Mouse (Mus musculus): ENCODE measurements at regions not wholly inside any gene's neighbourhood (a gene's known extent, or its start where the extent isn't known, plus 50 kb on each side); places are given as distances from the start of the nearest gene placed in this dataset.

DNA sequence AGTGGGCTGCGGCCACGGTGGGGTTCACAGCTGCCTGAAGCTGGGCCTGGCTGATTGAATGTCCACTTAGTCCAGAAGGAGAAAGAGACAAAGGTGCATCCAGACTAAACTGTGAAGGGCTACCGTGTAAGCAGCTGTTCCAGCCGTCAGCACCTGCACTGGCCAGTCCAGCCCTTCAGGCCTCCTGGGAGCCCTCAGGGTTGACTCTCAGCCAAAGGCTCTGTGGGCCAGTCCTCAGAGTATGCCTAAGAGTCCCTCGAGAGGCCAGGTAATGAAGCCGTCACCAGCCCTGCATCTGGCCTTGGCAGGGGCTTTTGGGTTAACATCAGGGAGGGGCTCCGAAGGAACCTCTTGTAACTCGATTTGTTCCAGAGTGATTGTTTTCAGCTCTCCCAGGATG lies 187.4 kb downstream of the Gpd2 start:
- Histone ChIP-seq H3K27ac (ENCODE audit: low read depth, low read length) (no peak overlapping the region), H3K9me3 (replicated peaks; ENCODE audit: control insufficient read depth, low read length) (peaks cover 5% of the 10 kb centered on the region; the same call in 1 of the 2 replicates), H3K27me3 (ENCODE audit: control insufficient read depth, insufficient read depth, low read length) (no peaks in the 10 kb centered on the region), H3K9ac (ENCODE audit: low read depth, low read length) (no peak overlapping the region), H3K4me2 (no peak overlapping the region), H3K36me3 (ENCODE audit: control insufficient read depth, insufficient read depth, low read length) (no peaks in the 10 kb centered on the region), H3K4me3 (ENCODE audit: low read depth, low read length) (no peak overlapping the region), H3K4me1 (ENCODE audit: control insufficient read depth, insufficient read depth, low read length) (no peaks in the 10 kb centered on the region)
- 79% methylated on average over 8 of the region's 8 CpGs for WGBS (ENCODE audit: insufficient replicate concordance)
- no peak for ATAC-seq (replicated peaks; ENCODE audit: insufficient number of reproducible peaks, low FRiP score, low TSS enrichment)

DNA sequence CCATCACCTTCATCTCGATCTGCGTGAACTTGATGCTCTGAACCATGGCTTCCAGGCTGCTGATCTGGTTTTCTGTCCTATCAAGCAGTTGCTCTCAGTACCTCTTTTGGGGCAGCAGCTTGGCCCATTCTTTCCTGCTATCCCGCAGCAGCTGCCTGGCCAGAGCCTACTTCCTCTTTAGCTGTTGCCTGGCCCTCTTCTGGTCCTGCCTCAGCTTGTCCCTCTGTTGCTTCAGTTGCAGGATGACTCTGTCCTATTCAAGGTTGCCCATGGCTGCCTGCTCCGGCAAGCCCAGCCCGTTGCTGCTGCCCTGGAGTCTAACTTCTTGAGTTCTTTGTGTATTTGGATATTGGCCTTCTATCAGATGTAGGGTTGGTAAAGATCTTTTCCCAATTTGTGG lies 188.0 kb downstream of the Gpd2 start:
- no peak overlapping the region for H3K27ac ChIP-seq (ENCODE audit: low read depth, low read length)
- 83% methylated on average over 5 of the region's 5 CpGs for WGBS (ENCODE audit: insufficient replicate concordance)
- H3K9ac ChIP-seq (ENCODE audit: low read depth, low read length) = no peak overlapping the region
- H3K4me2 ChIP-seq = no peak overlapping the region
- ATAC-seq (replicated peaks; ENCODE audit: insufficient number of reproducible peaks, low FRiP score, low TSS enrichment) = no peak
- no peaks in the 10 kb centered on the region for H3K36me3 ChIP-seq (ENCODE audit: control insufficient read depth, insufficient read depth, low read length)
- H3K4me3 ChIP-seq (ENCODE audit: low read depth, low read length) = no peak overlapping the region
- no peaks in the 10 kb centered on the region for H3K4me1 ChIP-seq (ENCODE audit: control insufficient read depth, insufficient read depth, low read length)
- H3K27me3 ChIP-seq (ENCODE audit: control insufficient read depth, insufficient read depth, low read length) = no peaks in the 10 kb centered on the region
- H3K9me3 ChIP-seq (replicated peaks; ENCODE audit: control insufficient read depth, low read length) = peaks cover under 1% of the 10 kb centered on the region; the same call in 1 of the 2 replicates

DNA sequence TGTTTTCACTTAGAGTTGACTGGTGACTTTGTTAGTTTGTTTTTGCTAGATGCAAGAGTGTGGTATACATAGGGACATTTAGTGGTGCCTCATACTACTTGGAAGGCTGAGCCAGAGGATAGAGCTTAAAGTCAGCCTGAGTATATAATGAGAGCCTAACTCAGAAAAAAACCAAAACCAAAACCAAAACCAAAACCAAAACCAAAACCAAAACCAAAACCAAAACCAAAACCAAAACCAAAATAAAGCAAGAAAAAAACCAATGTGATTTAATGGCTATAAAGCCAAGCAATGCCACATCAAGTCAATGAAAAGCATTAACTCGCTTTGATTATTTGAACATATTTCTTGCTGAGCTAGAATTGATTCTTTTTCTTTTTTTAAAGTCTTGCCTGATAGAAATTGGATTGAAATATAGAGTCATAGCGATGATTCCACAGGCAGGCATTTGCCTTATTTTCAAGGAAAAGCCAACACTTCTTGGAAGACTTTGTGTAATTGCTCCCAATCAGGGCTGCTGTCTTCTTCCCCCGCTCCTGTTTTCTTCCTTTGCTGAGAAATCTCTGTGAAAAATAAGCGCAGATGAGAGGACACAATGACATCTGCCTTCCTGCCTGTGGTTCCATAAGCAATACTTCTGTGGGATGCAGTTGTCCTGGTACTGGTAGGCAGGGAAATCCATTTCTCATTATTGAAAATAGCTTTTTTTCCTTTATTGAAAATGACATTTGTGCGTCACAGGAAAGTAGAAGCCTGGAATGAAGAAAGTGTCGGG lies 213.7 kb downstream of the Gpd2 start:
- Histone ChIP-seq H3K4me2 (no peak overlapping the region), H3K4me1 (ENCODE audit: control insufficient read depth, insufficient read depth, low read length) (no peaks in the 10 kb centered on the region), H3K4me3 (ENCODE audit: low read depth, low read length) (no peak overlapping the region), H3K9me3 (replicated peaks; ENCODE audit: control insufficient read depth, low read length) (no peaks in the 10 kb centered on the region), H3K27me3 (ENCODE audit: control insufficient read depth, insufficient read depth, low read length) (no peaks in the 10 kb centered on the region), H3K36me3 (ENCODE audit: control insufficient read depth, insufficient read depth, low read length) (no peaks in the 10 kb centered on the region), H3K9ac (ENCODE audit: low read depth, low read length) (no peak overlapping the region), H3K27ac (ENCODE audit: low read depth, low read length) (no peak overlapping the region)
- ATAC-seq (replicated peaks; ENCODE audit: insufficient number of reproducible peaks, low FRiP score, low TSS enrichment) = no peak
- WGBS (ENCODE audit: insufficient replicate concordance) = 88% methylated on average over 6 of the region's 6 CpGs

DNA sequence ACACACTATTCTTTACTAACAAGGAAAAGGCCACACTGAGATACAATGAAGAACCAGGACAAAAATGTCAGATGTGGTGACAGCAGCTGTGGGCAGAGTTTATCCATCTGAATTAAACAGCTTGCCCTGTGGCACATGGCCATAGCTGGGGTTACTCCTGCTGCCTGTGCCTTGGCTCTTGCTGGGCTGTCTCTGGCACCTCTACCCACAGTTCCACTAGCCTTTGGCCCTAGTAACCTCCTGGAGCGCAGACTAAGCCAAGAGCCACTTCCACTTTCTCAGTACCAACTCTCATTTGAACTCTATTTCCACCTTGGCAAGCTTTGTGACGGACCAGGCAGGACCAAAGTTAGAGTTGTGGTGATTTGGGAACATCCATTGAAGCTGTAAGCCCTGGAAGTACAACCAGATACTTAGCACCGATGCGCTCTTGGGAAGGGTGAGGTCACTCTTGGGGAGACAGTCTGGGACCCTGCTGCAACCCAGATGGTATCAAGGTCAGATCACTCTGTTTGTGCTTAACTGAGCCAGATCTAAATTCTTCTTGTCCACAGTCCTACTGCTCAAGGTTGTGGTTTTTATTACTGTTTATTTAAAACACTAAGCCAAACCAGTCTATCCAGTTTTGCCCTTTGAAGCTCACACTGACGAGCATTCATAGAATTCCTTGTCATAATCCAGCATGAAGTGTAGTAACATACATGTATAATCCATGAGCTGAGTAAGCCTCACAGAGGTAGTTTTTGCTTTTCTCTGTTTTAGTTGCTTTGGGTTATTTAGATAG lies 216.7 kb downstream of the Gpd2 start:
- WGBS (ENCODE audit: insufficient replicate concordance) = 82% methylated on average over 5 of the region's 5 CpGs
- no peaks in the 10 kb centered on the region for H3K27me3 ChIP-seq (ENCODE audit: control insufficient read depth, insufficient read depth, low read length)
- H3K9me3 ChIP-seq (replicated peaks; ENCODE audit: control insufficient read depth, low read length) = no peaks in the 10 kb centered on the region
- no peak for ATAC-seq (replicated peaks; ENCODE audit: insufficient number of reproducible peaks, low FRiP score, low TSS enrichment)
- H3K4me2 ChIP-seq = no peak overlapping the region
- H3K27ac ChIP-seq (ENCODE audit: low read depth, low read length) = no peak overlapping the region
- no peak overlapping the region for H3K9ac ChIP-seq (ENCODE audit: low read depth, low read length)
- no peaks in the 10 kb centered on the region for H3K36me3 ChIP-seq (ENCODE audit: control insufficient read depth, insufficient read depth, low read length)
- H3K4me1 ChIP-seq (ENCODE audit: control insufficient read depth, insufficient read depth, low read length) = no peaks in the 10 kb centered on the region
- no peak overlapping the region for H3K4me3 ChIP-seq (ENCODE audit: low read depth, low read length)

DNA sequence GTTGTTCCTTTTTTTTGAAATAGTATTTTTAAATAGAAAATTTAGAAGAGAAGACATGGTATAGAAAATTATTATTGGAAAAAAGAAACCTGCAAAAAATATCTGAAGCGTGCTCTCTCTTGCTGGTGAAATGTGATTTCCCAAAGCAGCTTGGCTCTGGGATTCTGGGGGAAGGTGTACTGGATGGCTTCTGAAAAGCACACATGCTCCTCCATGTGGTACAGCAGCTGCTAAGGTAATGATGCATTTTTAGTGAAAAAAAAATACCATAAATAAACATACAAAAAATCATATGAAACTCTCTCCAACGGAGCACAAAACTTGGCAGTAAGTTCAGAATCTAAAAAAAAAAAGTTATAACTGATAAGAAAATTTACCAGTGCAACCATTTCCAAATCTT lies 222.5 kb downstream of the Gpd2 start:
- no peaks in the 10 kb centered on the region for H3K27me3 ChIP-seq (ENCODE audit: control insufficient read depth, insufficient read depth, low read length)
- H3K4me2 ChIP-seq = no peak overlapping the region
- H3K9me3 ChIP-seq (replicated peaks; ENCODE audit: control insufficient read depth, low read length) = no peaks in the 10 kb centered on the region
- WGBS (ENCODE audit: insufficient replicate concordance) = 82% methylated on average over 2 of the region's 2 CpGs
- H3K4me3 ChIP-seq (ENCODE audit: low read depth, low read length) = no peak overlapping the region
- no peaks in the 10 kb centered on the region for H3K4me1 ChIP-seq (ENCODE audit: control insufficient read depth, insufficient read depth, low read length)
- H3K27ac ChIP-seq (ENCODE audit: low read depth, low read length) = no peak overlapping the region
- no peak for ATAC-seq (replicated peaks; ENCODE audit: insufficient number of reproducible peaks, low FRiP score, low TSS enrichment)
- H3K9ac ChIP-seq (ENCODE audit: low read depth, low read length) = no peak overlapping the region
- H3K36me3 ChIP-seq (ENCODE audit: control insufficient read depth, insufficient read depth, low read length) = no peaks in the 10 kb centered on the region

DNA sequence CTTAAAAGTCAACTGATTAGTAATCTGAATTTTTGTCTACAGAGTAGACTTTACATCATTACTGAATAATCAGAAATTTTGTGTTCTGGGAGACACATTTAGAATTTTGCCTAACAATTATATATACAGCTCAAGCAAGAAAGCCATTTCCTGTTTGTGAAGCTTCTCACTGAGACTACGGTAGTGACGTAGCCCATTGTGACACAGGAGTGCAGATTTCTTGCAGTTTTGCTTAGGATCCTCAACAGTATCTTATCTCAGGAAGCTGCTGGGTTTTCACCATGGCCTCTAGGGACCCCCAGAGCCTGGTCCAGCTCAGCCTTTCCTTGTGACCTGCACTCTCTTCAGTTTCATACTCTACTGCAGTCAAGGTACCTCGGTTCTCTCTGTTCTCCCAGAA lies 236.4 kb downstream of the Gpd2 start:
- Histone ChIP-seq H3K9ac (ENCODE audit: low read depth, low read length) (no peak overlapping the region), H3K36me3 (ENCODE audit: control insufficient read depth, insufficient read depth, low read length) (no peaks in the 10 kb centered on the region), H3K4me1 (ENCODE audit: control insufficient read depth, insufficient read depth, low read length) (no peaks in the 10 kb centered on the region), H3K9me3 (replicated peaks; ENCODE audit: control insufficient read depth, low read length) (no peaks in the 10 kb centered on the region), H3K27ac (ENCODE audit: low read depth, low read length) (no peak overlapping the region), H3K4me3 (ENCODE audit: low read depth, low read length) (no peak overlapping the region), H3K4me2 (no peak overlapping the region), H3K27me3 (ENCODE audit: control insufficient read depth, insufficient read depth, low read length) (no peaks in the 10 kb centered on the region)
- 48% methylated on average over 3 of the region's 3 CpGs for WGBS (ENCODE audit: insufficient replicate concordance)
- no peak for ATAC-seq (replicated peaks; ENCODE audit: insufficient number of reproducible peaks, low FRiP score, low TSS enrichment)

DNA sequence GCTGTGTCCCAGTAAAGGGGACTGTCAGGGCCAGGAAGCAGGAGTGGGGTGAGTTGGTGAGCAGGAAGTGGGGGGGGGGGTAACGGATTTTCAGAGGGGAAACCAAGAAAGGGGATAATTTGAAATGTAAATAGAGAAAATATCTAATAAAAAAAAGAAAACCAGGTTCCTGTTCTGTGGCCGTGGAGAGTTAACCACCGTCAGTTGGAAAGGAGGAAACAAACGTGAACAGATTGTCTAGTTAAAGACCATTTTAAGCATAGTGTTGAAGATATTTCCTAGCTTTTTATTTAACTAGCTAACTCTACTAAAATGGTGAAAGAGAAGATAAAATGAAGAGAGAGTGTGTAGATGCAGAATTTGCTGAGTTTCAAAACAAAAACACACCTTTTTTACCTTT lies 254.7 kb downstream of the Gpd2 start:
- Histone ChIP-seq H3K27ac (ENCODE audit: low read depth, low read length) (no peak overlapping the region), H3K4me2 (no peak overlapping the region), H3K4me3 (ENCODE audit: low read depth, low read length) (no peak overlapping the region), H3K36me3 (ENCODE audit: control insufficient read depth, insufficient read depth, low read length) (no peaks in the 10 kb centered on the region), H3K9me3 (replicated peaks; ENCODE audit: control insufficient read depth, low read length) (no peaks in the 10 kb centered on the region), H3K27me3 (ENCODE audit: control insufficient read depth, insufficient read depth, low read length) (no peaks in the 10 kb centered on the region), H3K4me1 (ENCODE audit: control insufficient read depth, insufficient read depth, low read length) (no peaks in the 10 kb centered on the region), H3K9ac (ENCODE audit: low read depth, low read length) (no peak overlapping the region)
- WGBS (ENCODE audit: insufficient replicate concordance) = 70% methylated on average over 4 of the region's 4 CpGs
- no peak for ATAC-seq (replicated peaks; ENCODE audit: insufficient number of reproducible peaks, low FRiP score, low TSS enrichment)

DNA sequence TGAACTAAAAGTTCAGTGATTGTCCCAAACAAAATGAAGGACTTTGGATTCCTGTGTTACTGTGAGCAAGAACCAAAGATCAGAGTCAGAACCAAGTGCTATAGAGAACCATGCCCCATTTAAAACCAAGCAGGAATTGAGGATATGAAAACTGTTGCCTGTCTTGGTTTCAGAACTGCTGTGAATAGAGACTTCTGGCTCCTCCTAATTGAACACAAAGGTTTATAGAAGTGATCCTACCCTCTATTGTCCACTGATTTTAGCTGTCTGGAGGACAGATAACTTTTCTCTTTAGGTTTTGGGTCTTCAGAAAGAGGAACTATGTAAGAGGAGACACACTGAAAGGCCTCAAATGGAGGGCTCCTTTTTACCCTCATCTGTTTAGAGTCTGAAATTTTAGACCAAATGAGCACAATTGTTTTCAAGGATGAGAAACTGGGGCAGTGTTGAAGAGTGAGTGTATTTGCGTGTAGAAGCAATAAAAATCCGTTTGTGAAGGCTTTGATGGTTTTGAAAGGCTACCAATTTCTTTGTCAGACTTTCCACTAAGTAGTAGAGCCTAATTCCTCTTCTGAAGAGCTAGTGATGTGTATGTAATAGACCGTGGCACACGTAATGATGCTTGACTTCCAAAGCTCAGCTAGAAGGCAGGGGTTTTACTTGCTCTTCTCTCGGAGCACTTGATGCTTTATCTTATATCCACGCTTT lies 255.6 kb downstream of the Gpd2 start:
- 71% methylated on average over 6 of the region's 6 CpGs for WGBS (ENCODE audit: insufficient replicate concordance)
- Histone ChIP-seq H3K36me3 (ENCODE audit: control insufficient read depth, insufficient read depth, low read length) (no peaks in the 10 kb centered on the region), H3K27me3 (ENCODE audit: control insufficient read depth, insufficient read depth, low read length) (no peaks in the 10 kb centered on the region), H3K9ac (ENCODE audit: low read depth, low read length) (no peak overlapping the region), H3K4me2 (no peak overlapping the region), H3K27ac (ENCODE audit: low read depth, low read length) (no peak overlapping the region), H3K4me3 (ENCODE audit: low read depth, low read length) (no peak overlapping the region), H3K9me3 (replicated peaks; ENCODE audit: control insufficient read depth, low read length) (no peaks in the 10 kb centered on the region), H3K4me1 (ENCODE audit: control insufficient read depth, insufficient read depth, low read length) (no peaks in the 10 kb centered on the region)
- no peak for ATAC-seq (replicated peaks; ENCODE audit: insufficient number of reproducible peaks, low FRiP score, low TSS enrichment)
